Mouse (Mus musculus): ENCODE measurements around the gene Cartpt. TPM values are rescaled to one million over a fixed set of nuclear protein-coding genes. Genes with fewer than 3 reads are reported as not detected.
"Not testable (repeated sequence)": the region's sequence is repeated elsewhere in the genome, so short reads cannot be mapped to it uniquely, and the experiment has no call there.

The Cartpt gene
- total RNA-seq, 4 experiments from 2014 or later: 7.2 to 21.1 (median 11.5) TPM

GRCm38 (mm10) chr13:99855229-99855628 lies 45.7 kb downstream of the Cartpt start:
- no peak for DNase-seq

GRCm38 (mm10) chr13:99853131-99853530 lies 47.8 kb downstream of the Cartpt start:
- no peak for DNase-seq

GRCm38 (mm10) chr13:99852416-99852815 lies 48.5 kb downstream of the Cartpt start:
- not testable (repeated sequence) for DNase-seq

- DNase-seq: no peak
Observed at GRCm38 (mm10) chr13:99851026-99851425, 49.9 kb downstream of the Cartpt start.

GRCm38 (mm10) chr13:99849597-99849996 lies 51.3 kb downstream of the Cartpt start:
- DNase-seq: no peak

Other genes with a start within 250 kb of the Cartpt start
- 10 to 100 TPM; 61.2 to 74.3 (median 66.4) TPM for gene Mccc2, start 114.5 kb upstream of the Cartpt start, total RNA-seq (2022)
- gene Bdp1, start 203.0 kb upstream of the Cartpt start, total RNA-seq (2022): 10 to 100 TPM; 26.9 to 35.3 (median 30.5) TPM
- gene Serf1, start 206.9 kb upstream of the Cartpt start, total RNA-seq (2022): 10 to 100 TPM in 2 of 4 experiments, 1 to 10 TPM in 2; 7.7 to 20.8 (median 10.1) TPM
- gene Smn1, start 223.8 kb upstream of the Cartpt start, total RNA-seq (2022): 10 to 100 TPM; 27.5 to 48.1 (median 39.0) TPM

Measured in adrenal gland, adult 8-10 months (tissue).